18 mouse cellular contexts compared by ENCODE assay signal in genomic region chr8:71613418-71613817, GRCm38 (mm10). TPM values are rescaled to one million over a fixed set of nuclear protein-coding genes. Genes with fewer than 3 reads are reported as not detected.
DNase-seq lines count a peak whose midpoint lies in the region; ATAC-seq and TF ChIP-seq lines count a peak whose summit lies in the region.
"Had no signal": no experiment of that assay in that cellular context is flagged by ENCODE, and none has a peak within 500 bp of the region (broad histone marks: within the 10 kb centered on the region; RNA-seq: fewer than 3 reads in every experiment).

No protein-coding gene starts in this region.

- H3K4me1 ChIP-seq in liver, adult 2 months (ENCODE audit: control insufficient read depth, insufficient read depth, low read length), result peaks cover 7% of the 10 kb centered on the region
- H3K4me1 ChIP-seq in liver, embryonic 12.5 days, result peaks cover 38% of the 10 kb centered on the region
- H3K4me1 ChIP-seq in forebrain, embryonic 12.5 days, result peaks cover 15% of the 10 kb centered on the region

- no peaks in the 10 kb centered on the region for H3K27me3 ChIP-seq in liver, adult 2 months (ENCODE audit: control insufficient read depth, insufficient read depth, low read length)
- no peaks in the 10 kb centered on the region for H3K27me3 ChIP-seq in liver, embryonic 12.5 days (replicated peaks)
- H3K27me3 ChIP-seq in forebrain, embryonic 12.5 days, result no peaks in the 10 kb centered on the region
- H3K27me3 ChIP-seq: heart, embryonic 12.5 days; kidney, embryonic 15.5 days; limb, embryonic 15.5 days had no signal

- H3K9me3 ChIP-seq in liver, embryonic 12.5 days (replicated peaks), result no peaks in the 10 kb centered on the region
- H3K9me3 ChIP-seq in forebrain, embryonic 12.5 days, result no peaks in the 10 kb centered on the region
- H3K9me3 ChIP-seq: heart, embryonic 12.5 days; hindbrain, embryonic 10.5 days; kidney, embryonic 15.5 days; limb, embryonic 15.5 days had no signal

- no peak overlapping the region for H3K27ac ChIP-seq in liver, adult 2 months (replicated peaks; ENCODE audit: insufficient read depth, low read depth, low read length)
- H3K27ac ChIP-seq in liver, embryonic 12.5 days, result no peak overlapping the region
- H3K27ac ChIP-seq in forebrain, embryonic 12.5 days, result no peak overlapping the region
- H3K27ac ChIP-seq: hindbrain, embryonic 10.5 days; kidney, embryonic 15.5 days; limb, embryonic 15.5 days had no signal

- no peak overlapping the region for H3K4me3 ChIP-seq in liver, adult 2 months (ENCODE audit: insufficient read depth, low read depth, low read length)
- no peak overlapping the region for H3K4me3 ChIP-seq in liver, embryonic 12.5 days
- no peak overlapping the region for H3K4me3 ChIP-seq in forebrain, embryonic 12.5 days (replicated peaks)
- H3K4me3 ChIP-seq: heart, embryonic 12.5 days; hindbrain, embryonic 10.5 days; kidney, embryonic 15.5 days; limb, embryonic 15.5 days had no signal

- peaks cover 7% of the 10 kb centered on the region; the same call in 1 of the 2 replicates for H3K36me3 ChIP-seq in liver, adult 2 months (ENCODE audit: control insufficient read depth, insufficient read depth, low read length)
- H3K36me3 ChIP-seq in liver, embryonic 12.5 days, result peaks cover 59% of the 10 kb centered on the region
- H3K36me3 ChIP-seq in forebrain, embryonic 12.5 days (replicated peaks), result peaks cover 43% of the 10 kb centered on the region

- TF ChIP-seq POLR2A in liver, adult 2 months (IDR thresholded peaks at IDR 0.05; ENCODE audit: extremely low read depth, insufficient read depth, low read length), result no peak

- H3K79me2 ChIP-seq in liver, adult 2 months (ENCODE audit: control insufficient read depth, insufficient read depth, low read length), result peaks cover 4% of the 10 kb centered on the region; the same call in 1 of the 2 replicates

- H3K4me2 ChIP-seq in liver, embryonic 12.5 days, result no peak overlapping the region
- H3K4me2 ChIP-seq in forebrain, embryonic 12.5 days, result no peak overlapping the region
- H3K4me2 ChIP-seq: limb, embryonic 15.5 days had no signal

- no peak overlapping the region for H3K9ac ChIP-seq in liver, adult 2 months (ENCODE audit: low read depth, low read length)
- no peak overlapping the region for H3K9ac ChIP-seq in liver, embryonic 12.5 days
- H3K9ac ChIP-seq in forebrain, embryonic 12.5 days, result no peak overlapping the region
- H3K9ac ChIP-seq: heart, embryonic 12.5 days; kidney, embryonic 15.5 days; limb, embryonic 15.5 days had no signal

- TF ChIP-seq CTCF in liver, adult 2 months (IDR thresholded peaks at IDR 0.05; ENCODE audit: low read depth, low read length), result no peak

- ATAC-seq in liver, embryonic 12.5 days, result no peak
- peak; percentile 42 for ATAC-seq in common myeloid progenitor, adult 5-6 weeks (replicated peaks; ENCODE audit: low read depth, poor library complexity, severe bottlenecking)
- ATAC-seq in megakaryocyte progenitor cell, adult 5-6 weeks (replicated peaks; ENCODE audit: poor library complexity), result peak; percentile 33
- no peak for ATAC-seq in forebrain, embryonic 12.5 days (ENCODE audit: low FRiP score)
- ATAC-seq: CD4-positive, CD25-positive, alpha-beta regulatory T cell, adult 4 months had no signal

- DNase-seq in liver, adult 2 months (ENCODE audit: extremely low read depth, low read depth, low spot score), result peak; percentile 33
- peak; percentile 41 for DNase-seq in A20 (ENCODE audit: low read depth, low spot score)
- DNase-seq in right cerebral cortex, postnatal 10 days (ENCODE audit: low spot score in 2 of 2), result no peak
- DNase-seq: adrenal gland, postnatal 25 days; cerebellum, postnatal 10 days; gastrocnemius, postnatal 25 days; right cerebral cortex, adult 18-20 months; spleen, adult 18-20 months had no signal

- WGBS in liver, adult 2 months, result 70% methylated on average over 4 of the region's 4 CpGs
- 40% methylated on average over 4 of the region's 4 CpGs for WGBS in liver, embryonic 12.5 days (ENCODE audit: insufficient replicate concordance)
- 72% methylated on average over 4 of the region's 4 CpGs for WGBS in forebrain, embryonic 12.5 days

RNA-seq across cellular contexts. Expression of gene Colgalt1, which starts 2.6 kb away (rescaled TPM):
- total RNA-seq in liver, adult 2 months (2014; rRNA removed), result 43.2 and 55.0 TPM in 2 replicates
- 65.3 and 77.3 TPM in 2 replicates for polyA plus RNA-seq in liver, adult 2 months (2012; rRNA removed)
- polyA plus RNA-seq in liver, embryonic 12.5 days (2016; fragmentation: Nextera tagmentation; extraction: Ambion mirVana), result 29.0 and 30.1 TPM in 2 replicates
- total RNA-seq in common myeloid progenitor, adult 5-6 weeks (2017), result 64.6 and 75.2 TPM in 2 replicates
- 54.0 and 63.0 TPM in 2 replicates for total RNA-seq in megakaryocyte progenitor cell, adult 5-6 weeks (2015)
- 62.0 and 67.2 TPM in 2 replicates for total RNA-seq in megakaryocyte progenitor cell, adult 5-6 weeks (2017)
- 42.7 TPM in 2 replicates for polyA plus RNA-seq in forebrain, embryonic 12.5 days (2016; fragmentation: Nextera tagmentation; extraction: Ambion mirVana)

RNA-seq across cellular contexts. Expression of gene Fam129c, which starts 16.0 kb away (rescaled TPM):
- 0.92 and 1.3 TPM in 2 replicates for total RNA-seq in liver, adult 2 months (2014; rRNA removed)
- polyA plus RNA-seq in liver, adult 2 months (2012; rRNA removed), result 0.73 and 2.1 TPM in 2 replicates
- polyA plus RNA-seq in liver, embryonic 12.5 days (2016; fragmentation: Nextera tagmentation; extraction: Ambion mirVana), result 1.3 and 2.3 TPM in 2 replicates
- 0.97 and 2.3 TPM in 2 replicates for total RNA-seq in common myeloid progenitor, adult 5-6 weeks (2017)
- total RNA-seq in megakaryocyte progenitor cell, adult 5-6 weeks (2015), result 6.5 and 10.2 TPM in 2 replicates
- 1.00 and 5.3 TPM in 2 replicates for total RNA-seq in megakaryocyte progenitor cell, adult 5-6 weeks (2017)
- polyA plus RNA-seq in forebrain, embryonic 12.5 days (2016; fragmentation: Nextera tagmentation; extraction: Ambion mirVana), result 4.3 and 5.6 TPM in 2 replicates

RNA-seq across cellular contexts. Expression of gene Pgls, which starts 21.4 kb away (rescaled TPM):
- 111 and 113 TPM in 2 replicates for total RNA-seq in liver, adult 2 months (2014; rRNA removed)
- 119 and 124 TPM in 2 replicates for polyA plus RNA-seq in liver, adult 2 months (2012; rRNA removed)
- 138 and 144 TPM in 2 replicates for polyA plus RNA-seq in liver, embryonic 12.5 days (2016; fragmentation: Nextera tagmentation; extraction: Ambion mirVana)
- total RNA-seq in common myeloid progenitor, adult 5-6 weeks (2017), result 116 and 131 TPM in 2 replicates
- total RNA-seq in megakaryocyte progenitor cell, adult 5-6 weeks (2015), result 116 and 134 TPM in 2 replicates
- 128 and 131 TPM in 2 replicates for total RNA-seq in megakaryocyte progenitor cell, adult 5-6 weeks (2017)
- polyA plus RNA-seq in forebrain, embryonic 12.5 days (2016; fragmentation: Nextera tagmentation; extraction: Ambion mirVana), result 199 and 208 TPM in 2 replicates

RNA-seq across cellular contexts. Expression of gene Slc27a1, which starts 44.7 kb away (rescaled TPM):
- 6.8 and 7.2 TPM in 2 replicates for total RNA-seq in liver, adult 2 months (2014; rRNA removed)
- 12.5 and 15.7 TPM in 2 replicates for polyA plus RNA-seq in liver, adult 2 months (2012; rRNA removed)
- 4.1 and 4.4 TPM in 2 replicates for polyA plus RNA-seq in liver, embryonic 12.5 days (2016; fragmentation: Nextera tagmentation; extraction: Ambion mirVana)
- total RNA-seq in common myeloid progenitor, adult 5-6 weeks (2017), result 6.8 and 9.5 TPM in 2 replicates
- 3.6 TPM in 2 replicates for total RNA-seq in megakaryocyte progenitor cell, adult 5-6 weeks (2015)
- total RNA-seq in megakaryocyte progenitor cell, adult 5-6 weeks (2017), result 3.5 and 3.8 TPM in 2 replicates
- 44.6 and 45.2 TPM in 2 replicates for polyA plus RNA-seq in forebrain, embryonic 12.5 days (2016; fragmentation: Nextera tagmentation; extraction: Ambion mirVana)

RNA-seq across cellular contexts. Expression of gene Nxnl1, which starts 47.0 kb away (rescaled TPM):
- not detected in 2 replicates for total RNA-seq in liver, adult 2 months (2014; rRNA removed)
- polyA plus RNA-seq in liver, adult 2 months (2012; rRNA removed), result not detected in 2 replicates
- polyA plus RNA-seq in liver, embryonic 12.5 days (2016; fragmentation: Nextera tagmentation; extraction: Ambion mirVana), result 0.32 and 0.36 TPM in 2 replicates
- total RNA-seq in common myeloid progenitor, adult 5-6 weeks (2017), result not detected in 2 replicates
- total RNA-seq in megakaryocyte progenitor cell, adult 5-6 weeks (2015), result not detected in 2 replicates
- not detected in 2 replicates for total RNA-seq in megakaryocyte progenitor cell, adult 5-6 weeks (2017)
- polyA plus RNA-seq in forebrain, embryonic 12.5 days (2016; fragmentation: Nextera tagmentation; extraction: Ambion mirVana), result not detected in 2 replicates
- total RNA-seq: megakaryocyte-erythroid progenitor cell, adult 5-6 weeks had no signal
- polyA plus RNA-seq: CD4-positive, CD25-positive, alpha-beta regulatory T cell, adult 4 months; heart, embryonic 12.5 days; hindbrain, embryonic 10.5 days had no signal

Comparison
In these comparisons a context has a peak if more than half of its experiments do, and no peak if none do; other contexts are left out.
1. DNase-seq: peak in liver, adult 2 months (single experiment) and A20 (single experiment); none in right cerebral cortex, postnatal 10 days (0 of 2).
2. ATAC-seq: peak in common myeloid progenitor, adult 5-6 weeks (single experiment) and megakaryocyte progenitor cell, adult 5-6 weeks (single experiment); none in liver, embryonic 12.5 days (single experiment) and forebrain, embryonic 12.5 days (single experiment).